Mouse (Mus musculus): Measurements from ENCODE around the gene Slamf8.

DNA sequence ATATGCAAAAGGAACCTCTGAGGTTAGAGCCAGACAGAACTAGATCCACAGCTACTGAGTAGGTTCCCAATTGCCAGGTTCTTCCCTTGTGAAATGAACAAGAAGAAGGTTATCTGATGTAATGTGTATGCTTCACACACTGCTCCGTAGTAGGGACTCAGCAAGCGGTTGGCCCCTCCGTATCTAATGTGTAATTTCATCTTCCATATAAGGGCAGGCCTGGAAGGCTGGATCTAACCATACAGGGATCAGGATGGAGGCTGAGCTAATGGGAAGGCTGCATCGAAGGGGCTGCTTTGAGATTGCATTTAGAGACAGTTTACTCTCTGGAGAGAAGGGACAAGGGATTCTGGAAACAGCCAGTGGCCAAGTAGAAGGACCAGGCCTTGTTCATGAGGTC is 22.6 kb downstream of the Slamf8 start:
- no peak for TF ChIP-seq CTCF (IDR thresholded peaks at IDR 0.05; ENCODE audit: extremely low read depth, insufficient read depth, insufficient read length, insufficient replicate concordance)
- no peak for TF ChIP-seq POLR2A (IDR thresholded peaks at IDR 0.05; ENCODE audit: low read depth, low read length)

All from spleen, adult 2 months (tissue).